Mouse (Mus musculus) embryonic facial prominence, embryonic 14.5 days (tissue): ENCODE measurements around the gene Gm20388. TPM values are rescaled to one million over a fixed set of nuclear protein-coding genes. Genes with fewer than 3 reads are reported as not detected.

Source experiments
- ATAC-seq: fragments of 200-750 bp; cut with Nextera tagmentation; 2 replicates; pipeline ENCODE4 v1.8.0; 2017; ENCODE audit warnings: low read depth, moderate number of reproducible peaks, moderate TSS enrichment
- DNase-seq: peaks from one replicate; pipeline ENCODE4 v3.0.0-alpha.2; 2015; ENCODE audit warnings: low spot score
- H3K27ac ChIP-seq: fragments of 300-500 bp; sonication (generic); replicated peaks from 2 replicates; pipeline ENCODE4 v1.5.1; 2014; ENCODE audit warnings: low read depth, mild to moderate bottlenecking, low read length, moderate library complexity
- H3K27me3 ChIP-seq: fragments of 300-500 bp; sonication (generic); replicated peaks from 2 replicates; pipeline ENCODE4 v1.6.1; 2014; ENCODE audit warnings: low read length; ENCODE audit not compliant: control insufficient read depth, insufficient read depth
- H3K36me3 ChIP-seq: fragments of 300-500 bp; sonication (generic); 2 replicates; pipeline ENCODE4 v1.6.1; 2014; ENCODE audit warnings: low read length, mixed read lengths; ENCODE audit not compliant: control insufficient read depth, insufficient read depth
- H3K4me1 ChIP-seq: fragments of 300-500 bp; sonication (generic); 2 replicates; pipeline ENCODE4 v1.6.1; 2014; ENCODE audit warnings: antibody characterized with exemption, low read length; ENCODE audit not compliant: control insufficient read depth, insufficient read depth
- H3K4me2 ChIP-seq: fragments of 300-500 bp; sonication (generic); 2 replicates; pipeline ENCODE4 v1.6.1; 2014; ENCODE audit warnings: low read depth, mild to moderate bottlenecking, low read length, moderate library complexity, mixed read lengths
- H3K4me3 ChIP-seq: fragments of 300-500 bp; sonication (generic); 2 replicates; pipeline ENCODE4 v1.5.1; 2014; ENCODE audit warnings: low read depth, mild to moderate bottlenecking, low read length
- H3K9ac ChIP-seq: fragments of 300-500 bp; sonication (generic); 2 replicates; pipeline ENCODE4 v1.6.1; 2014; ENCODE audit warnings: low read depth, mild to moderate bottlenecking, low read length, moderate library complexity, mixed read lengths
- H3K9me3 ChIP-seq: fragments of 300-500 bp; sonication (generic); 2 replicates; pipeline ENCODE4 v1.6.1; 2016; ENCODE audit warnings: low read length; ENCODE audit not compliant: control insufficient read depth
- WGBS: fragments of 180-500 bp; shearing (Covaris S2); extraction: QIAGEN DNeasy Blood & Tissue Kit; methylation state at CpG from one replicate; pipeline ENCODE4 v1.1.7; 2014; 5-methylcytosine and 5-hydroxymethylcytosine counted together
- polyA plus RNA-seq: library from polyadenylated mRNA; unstranded; fragments of >200 nt; fragmentation: Nextera tagmentation; extraction: Ambion mirVana; gene quantifications from 2 replicates; pipeline ENCODE4 v1.2.1, GENCODE M21; 2014

Gm20388 gene
- polyA plus RNA-seq, 1 experiment from 2014 or later = not detected

GRCm38 (mm10) chr8:122899085-122899484, 2988.4 kb downstream of the Gm20388 start:
- 81% methylated on average over 5 of the region's 5 CpGs for WGBS
- no peak for ATAC-seq

DNA sequence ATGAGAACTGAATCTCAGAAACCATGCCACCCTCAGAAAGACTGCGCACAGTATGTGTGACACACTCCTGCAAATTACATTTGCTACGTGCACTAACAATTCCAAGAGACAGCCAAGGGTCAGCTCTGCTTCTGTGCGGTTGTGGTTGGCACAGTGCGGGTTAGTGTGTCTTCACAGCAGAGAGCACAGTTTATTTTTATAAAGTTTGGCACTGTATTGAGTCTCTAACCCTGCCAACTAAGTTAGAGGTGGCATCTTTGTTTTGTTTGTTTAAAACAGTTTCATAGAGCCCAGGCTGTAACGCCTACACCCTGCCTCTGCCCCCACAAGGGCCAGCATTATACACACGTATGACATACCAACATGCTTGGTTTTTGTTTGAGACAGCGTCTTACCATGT, 2990.8 kb downstream of the Gm20388 start:
- no peak for DNase-seq
- Histone ChIP-seq H3K9me3 (no peaks in the 10 kb centered on the region), H3K9ac (no peak overlapping the region), H3K27ac (no peak overlapping the region), H3K4me3 (no peak overlapping the region), H3K36me3 (peaks cover 34% of the 10 kb centered on the region), H3K27me3 (no peaks in the 10 kb centered on the region), H3K4me2 (no peak overlapping the region), H3K4me1 (no peaks in the 10 kb centered on the region)
- no peak for ATAC-seq
- WGBS = 88% methylated on average over 7 of the region's 7 CpGs

More at GRCm38 (mm10) chr8:122899085-122899484, 2988.4 kb downstream of the Gm20388 start:
- Histone ChIP-seq H3K9me3 (no peaks in the 10 kb centered on the region), H3K27ac (no peak overlapping the region), H3K36me3 (peaks cover 58% of the 10 kb centered on the region), H3K4me1 (no peaks in the 10 kb centered on the region), H3K9ac (no peak overlapping the region), H3K4me2 (no peak overlapping the region), H3K4me3 (no peak overlapping the region), H3K27me3 (no peaks in the 10 kb centered on the region)
- no peak for DNase-seq

GRCm38 (mm10) chr8:122901892-122902515, 2991.4 kb downstream of the Gm20388 start:
- DNase-seq (no peak), ATAC-seq (no peak)
- no peaks in the 10 kb centered on the region for H3K9me3 ChIP-seq
- WGBS = 88% methylated on average over 8 of the region's 8 CpGs
- H3K36me3 ChIP-seq = peaks cover 30% of the 10 kb centered on the region
- no peak overlapping the region for H3K9ac ChIP-seq
- H3K4me2 ChIP-seq = no peak overlapping the region
- H3K27me3 ChIP-seq = no peaks in the 10 kb centered on the region
- H3K4me1 ChIP-seq = no peaks in the 10 kb centered on the region
- H3K4me3 ChIP-seq = no peak overlapping the region
- H3K27ac ChIP-seq = no peak overlapping the region

DNA sequence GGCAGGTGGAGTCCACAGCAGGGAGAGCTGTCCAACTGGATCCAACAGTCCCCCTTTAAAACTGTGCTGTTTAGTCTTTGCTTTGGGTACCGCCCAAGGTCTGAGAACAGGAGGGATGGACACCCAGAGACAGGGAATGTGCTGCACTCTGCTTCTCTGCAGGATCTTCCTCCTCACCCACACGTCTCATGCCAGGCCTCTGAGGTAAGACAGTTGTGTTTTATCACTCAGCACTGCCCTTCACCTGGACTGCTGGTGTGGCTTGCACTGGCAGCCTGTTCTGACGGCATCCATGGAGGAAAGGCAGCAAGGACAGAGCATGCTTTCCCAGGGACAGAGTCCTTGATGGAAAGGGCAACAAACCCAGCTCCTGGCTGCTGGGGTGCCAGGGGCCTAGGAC, 2991.9 kb downstream of the Gm20388 start:
- no peaks in the 10 kb centered on the region for H3K4me1 ChIP-seq
- no peak overlapping the region for H3K4me2 ChIP-seq
- WGBS = 81% methylated on average over 3 of the region's 3 CpGs
- ATAC-seq (no peak), DNase-seq (no peak)
- no peak overlapping the region for H3K4me3 ChIP-seq
- H3K9ac ChIP-seq = no peak overlapping the region
- H3K9me3 ChIP-seq = no peaks in the 10 kb centered on the region
- H3K27me3 ChIP-seq = no peaks in the 10 kb centered on the region
- peaks cover 30% of the 10 kb centered on the region for H3K36me3 ChIP-seq
- no peak overlapping the region for H3K27ac ChIP-seq

GRCm38 (mm10) chr8:122903002-122903401, 2992.4 kb downstream of the Gm20388 start:
- H3K4me3 ChIP-seq = no peak overlapping the region
- no peaks in the 10 kb centered on the region for H3K27me3 ChIP-seq
- ATAC-seq (no peak), DNase-seq (no peak)
- H3K9ac ChIP-seq = no peak overlapping the region
- H3K27ac ChIP-seq = no peak overlapping the region
- no peaks in the 10 kb centered on the region for H3K9me3 ChIP-seq
- 70% methylated on average over 5 of the region's 5 CpGs for WGBS
- no peak overlapping the region for H3K4me2 ChIP-seq
- H3K4me1 ChIP-seq = no peaks in the 10 kb centered on the region
- H3K36me3 ChIP-seq = peaks cover 29% of the 10 kb centered on the region

DNA sequence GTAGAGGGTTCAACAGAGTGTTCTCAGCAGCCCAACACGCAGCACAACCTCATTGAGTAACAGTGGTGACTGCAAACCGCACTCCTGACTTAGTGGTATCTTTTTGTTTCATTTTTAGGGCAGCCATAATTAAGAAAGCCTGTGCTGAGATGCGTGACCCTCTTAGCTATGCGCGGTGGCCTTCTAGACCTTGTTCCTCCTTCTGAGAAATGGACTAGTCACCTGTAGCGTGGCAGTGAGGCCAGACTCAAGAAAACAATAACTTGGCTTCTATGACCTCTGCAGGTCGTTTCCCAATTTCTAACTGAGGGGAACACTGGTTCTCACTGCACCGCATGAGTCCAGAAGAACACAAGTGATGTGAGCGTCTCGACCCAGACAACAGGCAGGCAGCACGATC, 2993.9 kb downstream of the Gm20388 start:
- WGBS = 89% methylated on average over 11 of the region's 11 CpGs
- Histone ChIP-seq H3K27ac (no peak overlapping the region), H3K4me1 (no peaks in the 10 kb centered on the region), H3K9ac (no peak overlapping the region), H3K4me3 (no peak overlapping the region), H3K36me3 (peaks cover 27% of the 10 kb centered on the region), H3K4me2 (no peak overlapping the region), H3K9me3 (no peaks in the 10 kb centered on the region), H3K27me3 (no peaks in the 10 kb centered on the region)
- DNase-seq (no peak), ATAC-seq (no peak)

- Histone ChIP-seq H3K27ac (no peak overlapping the region), H3K36me3 (peaks cover 23% of the 10 kb centered on the region), H3K9me3 (no peaks in the 10 kb centered on the region), H3K9ac (no peak overlapping the region), H3K4me3 (no peak overlapping the region), H3K4me2 (no peak overlapping the region), H3K27me3 (no peaks in the 10 kb centered on the region), H3K4me1 (no peaks in the 10 kb centered on the region)
- DNase-seq = no peak
- WGBS = 90% methylated on average over 4 of the region's 4 CpGs
- ATAC-seq = no peak
Measured at GRCm38 (mm10) chr8:122905346-122905745, 2994.7 kb downstream of the Gm20388 start.

DNA sequence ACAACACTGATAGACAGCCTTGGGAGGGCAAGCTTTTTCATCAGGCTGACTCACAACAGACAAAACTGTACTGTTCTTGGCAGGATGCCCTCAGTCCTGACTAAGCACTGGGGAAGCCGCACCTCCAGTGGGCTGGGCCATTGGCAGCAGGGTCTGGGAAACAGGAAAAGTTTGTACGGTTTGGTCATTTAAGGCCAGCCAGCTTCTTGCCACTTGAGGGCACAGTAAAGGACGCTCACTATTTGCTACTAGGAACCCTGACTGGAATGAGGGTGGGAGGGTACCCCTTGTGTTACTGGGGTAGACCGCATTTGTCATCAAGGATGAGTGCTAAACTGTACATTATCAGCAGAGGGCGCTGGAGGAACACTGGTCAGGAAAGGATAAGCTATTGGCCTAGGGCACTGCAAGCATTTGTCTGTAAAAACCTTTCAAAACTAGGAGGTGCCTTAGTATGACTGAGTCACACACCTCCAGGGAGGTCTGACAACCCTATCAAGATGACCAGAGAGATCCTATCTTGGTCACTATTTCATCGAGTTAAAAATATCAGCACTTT, 2995.9 kb downstream of the Gm20388 start:
- no peaks in the 10 kb centered on the region for H3K9me3 ChIP-seq
- H3K4me3 ChIP-seq = no peak overlapping the region
- 40% methylated on average over 6 of the region's 6 CpGs for WGBS
- H3K4me1 ChIP-seq = no peaks in the 10 kb centered on the region
- H3K36me3 ChIP-seq = peaks cover 23% of the 10 kb centered on the region
- H3K27ac ChIP-seq = no peak overlapping the region
- H3K27me3 ChIP-seq = no peaks in the 10 kb centered on the region
- DNase-seq (peak; percentile 87), ATAC-seq (peak; percentile 72)
- no peak overlapping the region for H3K4me2 ChIP-seq
- H3K9ac ChIP-seq = no peak overlapping the region

- H3K4me3 ChIP-seq = no peak overlapping the region
- H3K27ac ChIP-seq = no peak overlapping the region
- WGBS = 83% methylated on average over 3 of the region's 3 CpGs
- no peaks in the 10 kb centered on the region for H3K27me3 ChIP-seq
- no peak overlapping the region for H3K9ac ChIP-seq
- no peak for DNase-seq
- no peak overlapping the region for H3K4me2 ChIP-seq
- no peak for ATAC-seq
- peaks cover 52% of the 10 kb centered on the region for H3K36me3 ChIP-seq
- H3K9me3 ChIP-seq = no peaks in the 10 kb centered on the region
- peaks cover 4% of the 10 kb centered on the region for H3K4me1 ChIP-seq
Measured at GRCm38 (mm10) chr8:122912150-122912549, 3001.5 kb downstream of the Gm20388 start.
